Mouse (Mus musculus) brain, adult 2 months (tissue): ENCODE data around the gene Npff.

Experiments
- DNase-seq: peaks from one replicate; pipeline ENCODE4 v3.0.0; 2011; ENCODE audit warnings: low read depth, low spot score

The Npff gene

DNA sequence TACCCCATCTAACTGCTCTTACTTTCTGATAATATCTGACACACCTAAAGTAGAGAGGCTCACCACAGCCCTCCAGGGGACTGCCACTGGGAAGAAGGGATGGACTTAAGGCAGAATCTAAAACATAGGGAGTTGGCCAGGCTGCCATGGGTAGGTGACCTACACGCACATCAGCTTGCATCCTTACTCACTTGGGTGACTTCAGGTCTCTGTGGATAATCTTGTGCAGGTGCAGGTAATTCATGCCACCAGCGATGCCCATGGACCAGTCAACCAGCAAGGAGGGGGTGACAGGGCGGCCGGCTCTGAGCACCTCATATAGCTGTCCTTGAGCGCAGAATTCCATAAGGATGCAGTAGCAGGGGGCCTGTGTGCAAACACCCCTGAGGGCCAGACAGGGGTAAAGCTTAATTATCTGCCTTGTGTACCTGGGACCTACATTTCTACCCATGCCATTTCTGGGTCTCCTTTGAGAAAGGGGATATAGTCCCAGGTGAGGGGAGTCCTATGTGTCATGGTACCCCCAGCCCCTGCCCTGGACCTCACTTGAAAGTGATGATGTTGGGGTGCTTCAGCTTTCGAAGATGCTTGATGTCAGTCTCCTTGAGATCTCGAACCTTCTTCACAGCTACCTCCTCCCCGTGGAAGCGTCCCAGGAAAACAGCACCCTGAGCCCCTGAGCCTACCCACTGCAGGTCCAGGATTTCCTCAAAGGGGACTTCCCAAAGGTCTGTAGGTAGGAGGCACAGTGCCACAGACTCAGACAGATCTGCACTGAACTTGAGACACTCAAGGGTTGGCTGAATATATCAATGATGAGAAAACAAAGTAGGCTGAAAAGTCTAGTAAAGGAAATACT, 20.6 kb downstream of the Npff start:
- no peak for DNase-seq

DNA sequence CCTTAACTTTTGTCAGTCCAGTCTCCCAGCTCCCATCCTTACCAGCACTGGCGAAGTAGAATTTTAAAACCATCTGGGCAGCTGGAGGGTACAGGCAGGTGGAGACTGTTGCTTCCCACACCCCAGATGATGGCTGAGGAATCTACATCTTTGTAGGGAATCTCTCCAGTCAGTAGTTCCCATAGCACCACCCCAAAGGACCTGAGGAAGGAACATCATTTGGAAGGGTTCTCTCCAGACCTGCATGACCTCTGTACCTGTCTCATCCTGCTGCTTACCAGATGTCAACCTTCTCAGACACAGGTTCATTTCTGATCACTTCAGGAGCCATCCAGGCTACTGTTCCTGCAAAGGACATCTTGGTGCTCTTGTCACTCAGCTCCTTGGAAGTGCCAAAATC, 21.3 kb downstream of the Npff start, which contains the start of gene Gm10337:
Gene Gm10337, plus strand, starts transcription at position 276 of the 400 bp plus-strand sequence.
- DNase-seq: no peak

DNA sequence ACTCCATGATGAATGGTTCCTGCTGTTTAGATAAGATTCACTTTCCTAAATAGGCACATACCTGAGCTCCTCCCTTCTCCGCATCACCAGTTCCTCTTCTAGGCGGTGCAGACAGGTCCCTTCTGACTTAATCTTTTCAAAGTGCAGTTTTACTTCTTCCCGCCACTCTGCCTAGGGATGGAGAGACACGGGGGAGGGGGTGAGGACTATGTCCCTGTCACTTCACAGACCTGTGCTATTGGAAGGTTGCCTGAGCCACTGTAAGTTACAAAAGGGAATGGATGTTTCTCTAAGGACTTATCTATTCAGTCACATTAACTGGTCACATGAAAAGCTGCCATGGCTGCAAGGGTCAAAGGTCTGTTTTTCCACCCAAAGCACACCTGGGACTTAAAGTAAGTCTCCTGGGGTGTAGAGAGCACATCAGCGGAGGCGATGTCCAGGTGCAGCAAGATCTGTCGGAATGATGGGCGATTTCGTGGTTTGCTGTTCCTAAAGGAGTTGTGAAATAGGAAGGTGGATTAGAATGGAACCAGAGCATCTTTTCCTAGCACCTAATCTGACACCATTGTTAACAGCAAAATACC, 22.4 kb downstream of the Npff start:
- no peak for DNase-seq

DNA sequence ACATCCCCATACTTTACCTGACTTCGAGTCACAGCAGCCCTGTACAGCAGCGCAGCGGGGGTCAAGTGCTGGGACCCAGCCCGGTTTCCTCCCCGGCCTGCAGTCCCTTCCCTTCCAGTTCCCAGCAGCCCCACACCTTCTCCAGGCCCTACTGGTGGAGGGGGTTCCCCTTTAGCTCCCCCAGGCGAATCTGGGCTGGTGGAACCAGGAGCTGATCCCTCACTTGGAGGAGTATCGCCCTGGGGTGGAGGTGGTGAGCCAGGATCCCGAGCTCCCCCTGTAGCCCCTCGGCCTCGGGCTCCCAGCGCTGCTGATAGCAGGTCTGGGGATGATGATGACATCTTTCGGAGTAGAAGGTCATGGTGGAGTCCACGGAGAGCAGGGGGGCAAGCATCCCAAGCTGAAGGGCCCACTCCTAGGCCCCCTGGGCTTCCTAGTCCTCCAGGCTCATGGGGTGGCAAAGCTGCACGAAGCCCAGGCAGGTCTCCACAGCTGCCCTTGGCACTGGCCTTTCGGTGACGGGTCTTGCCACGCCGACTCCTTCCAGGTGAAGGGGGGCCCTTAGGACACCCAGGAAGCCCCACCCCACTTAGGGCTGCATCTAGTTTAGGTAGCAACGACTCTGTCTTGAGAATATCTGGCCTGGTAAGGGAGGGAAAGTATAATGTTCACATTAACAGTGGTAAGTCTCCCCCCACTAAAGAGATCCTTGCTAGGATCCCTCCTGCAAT, 23.5 kb downstream of the Npff start:
- no peak for DNase-seq

GRCm38 (mm10) chr15:102500479-102500878, 24.3 kb downstream of the Npff start:
- no peak for DNase-seq

GRCm38 (mm10) chr15:102499851-102500250, 24.9 kb downstream of the Npff start:
- no peak for DNase-seq

GRCm38 (mm10) chr15:102499370-102499769, 25.4 kb downstream of the Npff start:
- peak; percentile 47 for DNase-seq

DNA sequence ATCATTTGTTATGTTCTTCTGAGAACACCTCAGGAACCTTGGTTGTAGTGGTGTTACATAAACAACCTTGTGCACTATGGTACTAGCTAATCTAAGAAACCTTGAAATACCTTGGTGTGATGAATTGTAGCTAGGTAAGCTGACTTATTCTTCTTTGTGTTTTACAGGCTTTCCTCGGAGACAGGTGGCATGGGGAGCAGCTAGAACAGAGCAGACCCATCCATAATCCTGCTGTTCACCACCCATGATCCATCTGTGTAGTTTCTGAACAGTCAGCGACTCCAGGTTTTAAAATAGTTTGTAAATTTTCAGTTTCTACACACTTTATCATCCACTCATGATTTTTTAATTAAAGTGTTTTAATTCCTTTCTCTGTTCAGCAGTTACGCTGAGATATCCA, 26.4 kb downstream of the Npff start:
- DNase-seq: peak; percentile 61

- no peak for DNase-seq
These were observed 37.1 kb downstream of the Npff start for GRCm38 (mm10) chr15:102487664-102488063.

GRCm38 (mm10) chr15:102485853-102486252, 38.9 kb downstream of the Npff start:
- no peak for DNase-seq

GRCm38 (mm10) chr15:102483136-102483535, 41.6 kb downstream of the Npff start:
- DNase-seq: no peak

DNA sequence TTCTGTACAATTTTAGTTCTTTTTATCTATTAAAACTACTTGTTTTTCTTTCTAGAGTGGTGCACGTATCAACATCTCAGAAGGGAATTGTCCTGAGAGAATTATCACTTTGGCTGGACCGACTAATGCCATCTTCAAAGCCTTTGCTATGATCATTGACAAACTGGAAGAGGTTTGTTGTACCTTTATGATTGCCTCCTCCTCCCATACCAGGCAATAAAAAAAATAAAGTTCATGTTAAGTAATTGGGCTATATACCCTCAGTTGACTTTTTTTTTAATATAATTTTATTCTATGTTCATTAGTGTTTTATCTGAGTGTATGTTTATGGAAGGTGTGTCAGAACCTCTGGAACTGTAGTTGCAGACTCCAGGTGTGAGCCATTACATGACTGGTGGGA, 50.2 kb downstream of the Npff start:
- no peak for DNase-seq
